Comparison of ENCODE assay signal across 8 mouse cellular contexts in the genomic region with DNA sequence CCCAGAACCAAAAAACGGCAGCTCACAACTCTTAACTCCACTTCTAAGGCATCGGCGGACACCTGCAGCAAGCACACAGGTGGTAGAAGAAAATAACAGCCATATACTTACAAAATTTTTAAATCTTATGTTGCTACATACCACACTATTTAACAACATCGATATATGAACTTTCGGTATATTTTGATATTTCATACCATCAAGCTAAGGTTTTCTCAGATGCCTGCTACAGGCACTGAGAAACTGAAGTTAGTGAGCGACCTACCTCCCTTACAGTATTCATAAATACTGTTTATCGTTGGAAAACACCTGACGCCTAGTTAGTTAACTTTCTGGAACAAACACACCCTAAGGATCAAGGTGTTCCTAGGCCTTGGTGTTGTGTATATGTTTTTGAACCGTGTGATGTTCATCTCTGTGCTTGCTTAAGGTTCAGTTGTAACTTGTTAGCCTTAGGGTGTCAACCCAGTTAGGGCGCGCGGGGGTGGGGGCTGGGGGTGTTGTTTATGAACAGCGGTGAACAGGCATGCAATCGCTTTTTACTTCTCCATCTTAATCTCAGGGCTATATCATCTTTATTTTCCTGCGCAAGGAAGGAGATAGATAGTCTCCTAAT. TPM values are rescaled to one million over a fixed set of nuclear protein-coding genes. Genes with fewer than 3 reads are reported as not detected.
DNase-seq lines count a peak whose midpoint lies in the region; ATAC-seq lines count a peak whose summit lies in the region.

No protein-coding gene starts in this region.

- WGBS in neural tube, embryonic 12.5 days: 86% methylated on average over 15 of the region's 15 CpGs
- 80% methylated on average over 15 of the region's 15 CpGs for WGBS in limb, embryonic 11.5 days
- 67% methylated on average over 15 of the region's 15 CpGs for WGBS in stomach, embryonic 14.5 days

- no peak overlapping the region for H3K4me3 ChIP-seq in neural tube, embryonic 12.5 days
- no peak overlapping the region for H3K4me3 ChIP-seq in limb, embryonic 11.5 days (ENCODE audit: low read depth, low read length)
- no peak overlapping the region for H3K4me3 ChIP-seq in stomach, embryonic 14.5 days (ENCODE audit: low read depth, low read length)

- 0 out of 2 replicates have a peak overlapping the region, but pooled peaks have one; percentile 9 for H3K27ac ChIP-seq in neural tube, embryonic 12.5 days
- H3K27ac ChIP-seq in limb, embryonic 11.5 days (replicated peaks; ENCODE audit: low read depth, low read length): no peak overlapping the region
- peak overlapping the region; percentile 79; the same call in 1 of the 2 replicates for H3K27ac ChIP-seq in stomach, embryonic 14.5 days (ENCODE audit: low read length)

- no peaks in the 10 kb centered on the region for H3K9me3 ChIP-seq in neural tube, embryonic 12.5 days
- no peaks in the 10 kb centered on the region for H3K9me3 ChIP-seq in limb, embryonic 11.5 days (ENCODE audit: control insufficient read depth, low read length)
- H3K9me3 ChIP-seq in stomach, embryonic 14.5 days (ENCODE audit: control insufficient read depth, low read depth, low read length): no peaks in the 10 kb centered on the region

- ATAC-seq in CD4-positive, CD25-positive, alpha-beta regulatory T cell, adult 4 months: no peak
- ATAC-seq in neural tube, embryonic 12.5 days (ENCODE audit: low FRiP score, low read depth): no peak
- no peak for ATAC-seq in limb, embryonic 11.5 days (ENCODE audit: insufficient number of reproducible peaks, low FRiP score, low TSS enrichment, low read depth)
- ATAC-seq in stomach, embryonic 14.5 days (ENCODE audit: insufficient number of reproducible peaks, insufficient read depth, low FRiP score, low read depth): no peak

- peak overlapping the region; percentile 85 for H3K4me2 ChIP-seq in neural tube, embryonic 12.5 days (replicated peaks)
- H3K4me2 ChIP-seq in limb, embryonic 11.5 days (ENCODE audit: low read depth, severe bottlenecking): peak overlapping the region; percentile 75; the same call in 1 of the 2 replicates
- peak overlapping the region; percentile 57; the same call in 1 of the 2 replicates for H3K4me2 ChIP-seq in stomach, embryonic 14.5 days (replicated peaks; ENCODE audit: low read depth, low read length)

- peaks cover 19% of the 10 kb centered on the region for H3K36me3 ChIP-seq in neural tube, embryonic 12.5 days
- H3K36me3 ChIP-seq in limb, embryonic 11.5 days (ENCODE audit: control insufficient read depth, insufficient read depth, low read length): peaks cover 8% of the 10 kb centered on the region
- peaks cover 20% of the 10 kb centered on the region for H3K36me3 ChIP-seq in stomach, embryonic 14.5 days (ENCODE audit: control insufficient read depth, insufficient read depth, low read length)

- peaks cover 31% of the 10 kb centered on the region for H3K4me1 ChIP-seq in neural tube, embryonic 12.5 days
- H3K4me1 ChIP-seq in limb, embryonic 11.5 days (ENCODE audit: control insufficient read depth, insufficient read depth, low read length): peaks cover 14% of the 10 kb centered on the region; the same call in 1 of the 2 replicates
- peaks cover 49% of the 10 kb centered on the region for H3K4me1 ChIP-seq in stomach, embryonic 14.5 days (ENCODE audit: control insufficient read depth, insufficient read depth, low read length)

- H3K27me3 ChIP-seq in neural tube, embryonic 12.5 days (replicated peaks): no peaks in the 10 kb centered on the region
- H3K27me3 ChIP-seq in limb, embryonic 11.5 days (ENCODE audit: control insufficient read depth, insufficient read depth, low read length): no peaks in the 10 kb centered on the region
- no peaks in the 10 kb centered on the region for H3K27me3 ChIP-seq in stomach, embryonic 14.5 days (ENCODE audit: control insufficient read depth, insufficient read depth, low read length)

- H3K9ac ChIP-seq in neural tube, embryonic 12.5 days: no peak overlapping the region
- H3K9ac ChIP-seq in limb, embryonic 11.5 days (ENCODE audit: low read length): no peak overlapping the region
- no peak overlapping the region for H3K9ac ChIP-seq in stomach, embryonic 14.5 days (replicated peaks; ENCODE audit: low read depth, low read length)

- peak; percentile 52 for DNase-seq in CD4-positive, CD25-positive, alpha-beta regulatory T cell, adult 2 months (ENCODE audit: low read depth, low spot score)
- DNase-seq in neural tube, embryonic 10.5 days (ENCODE audit: extremely low spot score, low spot score): no peak
- no peak for DNase-seq in limb, embryonic 11.5 days (ENCODE audit: low spot score)
- no peak for DNase-seq in urinary bladder, postnatal 14 days (ENCODE audit: low spot score)
- no peak for DNase-seq in adrenal gland, adult 2 months

RNA-seq across cellular contexts. Expression of a gene that starts 1.6 kb away (rescaled TPM):
- polyA plus RNA-seq in CD4-positive, CD25-positive, alpha-beta regulatory T cell, adult 4 months (2017; shearing (Covaris generic)): 100 to 1,000 TPM; 376 to 396 TPM
- 51.4 and 57.5 TPM in 2 replicates for polyA plus RNA-seq in neural tube, embryonic 12.5 days (2016; fragmentation: Nextera tagmentation; extraction: Ambion mirVana)
- 54.4 and 57.9 TPM in 2 replicates for polyA plus RNA-seq in limb, embryonic 11.5 days (2014; fragmentation: Nextera tagmentation; extraction: Ambion mirVana)
- polyA plus RNA-seq in stomach, embryonic 14.5 days (2014; fragmentation: Nextera tagmentation; extraction: Ambion mirVana): 155 and 168 TPM in 2 replicates
- 100 to 1,000 TPM; 421 to 430 TPM for total RNA-seq in adrenal gland, adult 2 months (2021)
- polyA plus RNA-seq in adrenal gland, adult 2 months (2012; rRNA removed): 390 and 481 TPM in 2 replicates

RNA-seq across cellular contexts. Expression of a gene that starts 20.7 kb away (rescaled TPM):
- 1 to 10 TPM; 1.5 to 2.0 TPM for polyA plus RNA-seq in CD4-positive, CD25-positive, alpha-beta regulatory T cell, adult 4 months (2017; shearing (Covaris generic))
- polyA plus RNA-seq in neural tube, embryonic 12.5 days (2016; fragmentation: Nextera tagmentation; extraction: Ambion mirVana): 1.6 and 3.0 TPM in 2 replicates
- polyA plus RNA-seq in limb, embryonic 11.5 days (2014; fragmentation: Nextera tagmentation; extraction: Ambion mirVana): 0.69 and 1.0 TPM in 2 replicates
- polyA plus RNA-seq in stomach, embryonic 14.5 days (2014; fragmentation: Nextera tagmentation; extraction: Ambion mirVana): 0.69 and 1.9 TPM in 2 replicates
- total RNA-seq in adrenal gland, adult 2 months (2021): not detected
- polyA plus RNA-seq in adrenal gland, adult 2 months (2012; rRNA removed): not detected in 2 replicates

RNA-seq across cellular contexts. Expression of a gene that starts 31.1 kb away (rescaled TPM):
- polyA plus RNA-seq in CD4-positive, CD25-positive, alpha-beta regulatory T cell, adult 4 months (2017; shearing (Covaris generic)): under 1 TPM in 1 of 2 experiments, not detected in 1; 0.22 TPM
- polyA plus RNA-seq in neural tube, embryonic 12.5 days (2016; fragmentation: Nextera tagmentation; extraction: Ambion mirVana): 1.9 and 2.7 TPM in 2 replicates
- 1.7 and 1.8 TPM in 2 replicates for polyA plus RNA-seq in limb, embryonic 11.5 days (2014; fragmentation: Nextera tagmentation; extraction: Ambion mirVana)
- 0.20 TPM in 1 of 2 replicates, not detected in the other for polyA plus RNA-seq in stomach, embryonic 14.5 days (2014; fragmentation: Nextera tagmentation; extraction: Ambion mirVana)
- total RNA-seq in adrenal gland, adult 2 months (2021): under 1 TPM in 1 of 2 experiments, not detected in 1; 0.23 TPM
- polyA plus RNA-seq in adrenal gland, adult 2 months (2012; rRNA removed): 0.11 and 0.31 TPM in 2 replicates

RNA-seq across cellular contexts. Expression of a gene that starts 37.9 kb away (rescaled TPM):
- polyA plus RNA-seq in CD4-positive, CD25-positive, alpha-beta regulatory T cell, adult 4 months (2017; shearing (Covaris generic)): 10 to 100 TPM; 40.6 to 51.4 TPM
- polyA plus RNA-seq in neural tube, embryonic 12.5 days (2016; fragmentation: Nextera tagmentation; extraction: Ambion mirVana): 40.3 and 40.9 TPM in 2 replicates
- 18.8 and 22.8 TPM in 2 replicates for polyA plus RNA-seq in limb, embryonic 11.5 days (2014; fragmentation: Nextera tagmentation; extraction: Ambion mirVana)
- polyA plus RNA-seq in stomach, embryonic 14.5 days (2014; fragmentation: Nextera tagmentation; extraction: Ambion mirVana): 21.5 and 29.5 TPM in 2 replicates
- total RNA-seq in adrenal gland, adult 2 months (2021): 10 to 100 TPM; 32.5 to 38.5 TPM
- polyA plus RNA-seq in adrenal gland, adult 2 months (2012; rRNA removed): 19.9 and 21.4 TPM in 2 replicates

RNA-seq across cellular contexts. Expression of a gene that starts 40.3 kb away (rescaled TPM):
- not detected for polyA plus RNA-seq in CD4-positive, CD25-positive, alpha-beta regulatory T cell, adult 4 months (2017; shearing (Covaris generic))
- 5.3 and 5.6 TPM in 2 replicates for polyA plus RNA-seq in neural tube, embryonic 12.5 days (2016; fragmentation: Nextera tagmentation; extraction: Ambion mirVana)
- polyA plus RNA-seq in limb, embryonic 11.5 days (2014; fragmentation: Nextera tagmentation; extraction: Ambion mirVana): 1.5 and 1.7 TPM in 2 replicates
- polyA plus RNA-seq in stomach, embryonic 14.5 days (2014; fragmentation: Nextera tagmentation; extraction: Ambion mirVana): 2.9 and 3.4 TPM in 2 replicates
- total RNA-seq in adrenal gland, adult 2 months (2021): 1 to 10 TPM in 1 of 2 experiments, under 1 TPM in 1; 0.75 to 2.3 TPM
- polyA plus RNA-seq in adrenal gland, adult 2 months (2012; rRNA removed): 1.8 and 2.0 TPM in 2 replicates
